Mouse (Mus musculus) neural tube, embryonic 11.5 days (tissue): Measurements from ENCODE around the gene Cald1. TPM values are rescaled to one million over a fixed set of nuclear protein-coding genes. Genes with fewer than 3 reads are reported as not detected.

Source experiments
- ATAC-seq: fragments of 200-750 bp; cut with Nextera tagmentation; 2 replicates; pipeline ENCODE4 v1.8.0; 2017; ENCODE audit warnings: moderate number of reproducible peaks, mild to moderate bottlenecking, moderate TSS enrichment, moderate library complexity; ENCODE audit not compliant: insufficient read depth, low FRiP score, low TSS enrichment
- DNase-seq: peaks from one replicate; pipeline ENCODE4 v3.0.0-alpha.2; 2015; ENCODE audit warnings: low spot score
- H3K27ac ChIP-seq: fragments of 300-500 bp; sonication (generic); 2 replicates; pipeline ENCODE4 v1.5.1; 2014; ENCODE audit warnings: low read depth, mild to moderate bottlenecking, low read length
- H3K27me3 ChIP-seq: fragments of 300-500 bp; sonication (generic); 2 replicates; pipeline ENCODE4 v1.6.1; 2014; ENCODE audit warnings: mild to moderate bottlenecking, low read length, mixed read lengths; ENCODE audit not compliant: control insufficient read depth, insufficient read depth
- H3K36me3 ChIP-seq: fragments of 300-500 bp; sonication (generic); 2 replicates; pipeline ENCODE4 v1.6.1; 2014; ENCODE audit warnings: mild to moderate bottlenecking, low read length, moderate library complexity, mixed read lengths; ENCODE audit not compliant: control insufficient read depth, insufficient read depth
- H3K4me1 ChIP-seq: fragments of 300-500 bp; sonication (generic); 2 replicates; pipeline ENCODE4 v1.6.1; 2014; ENCODE audit warnings: low read length, mixed read lengths; ENCODE audit not compliant: control insufficient read depth, insufficient read depth
- H3K4me2 ChIP-seq: fragments of 300-500 bp; sonication (generic); 2 replicates; pipeline ENCODE4 v1.6.1; 2014; ENCODE audit warnings: low read depth, mild to moderate bottlenecking, moderate library complexity
- H3K4me3 ChIP-seq: fragments of 300-500 bp; sonication (generic); 2 replicates; pipeline ENCODE4 v1.5.1; 2014; ENCODE audit warnings: low read depth, low read length
- H3K9ac ChIP-seq: fragments of 300-500 bp; sonication (generic); 2 replicates; pipeline ENCODE4 v1.6.1; 2014; ENCODE audit warnings: mild to moderate bottlenecking, low read length
- H3K9me3 ChIP-seq: fragments of 300-500 bp; sonication (generic); 2 replicates; pipeline ENCODE4 v1.6.1; 2016; ENCODE audit warnings: low read length; ENCODE audit not compliant: control insufficient read depth
- WGBS: fragments of 180-500 bp; shearing (Covaris S2); extraction: QIAGEN DNeasy Blood & Tissue Kit; methylation state at CpG from one replicate; pipeline ENCODE4 v1.1.7; 2014; 5-methylcytosine and 5-hydroxymethylcytosine counted together
- polyA plus RNA-seq: library from polyadenylated mRNA; unstranded; fragments of >200 nt; fragmentation: Nextera tagmentation; extraction: Ambion mirVana; gene quantifications from 2 replicates; pipeline ENCODE4 v1.2.1, GENCODE M21; 2014

Cald1 gene
- polyA plus RNA-seq, 1 experiment from 2014 or later, result 99.3 TPM

GRCm38 (mm10) chr6:34723250-34723904 lies 125.1 kb downstream of the Cald1 start:
- ATAC-seq, result no peak
- no peak overlapping the region for H3K4me2 ChIP-seq
- no peaks in the 10 kb centered on the region for H3K4me1 ChIP-seq
- H3K4me3 ChIP-seq, result no peak overlapping the region
- H3K27me3 ChIP-seq, result no peaks in the 10 kb centered on the region
- no peaks in the 10 kb centered on the region for H3K9me3 ChIP-seq
- no peaks in the 10 kb centered on the region for H3K36me3 ChIP-seq
- WGBS, result 93% methylated on average over 10 of the region's 10 CpGs
- no peak for DNase-seq
- no peak overlapping the region for H3K9ac ChIP-seq
- H3K27ac ChIP-seq, result no peak overlapping the region

- H3K9ac ChIP-seq, result no peak overlapping the region
- 81% methylated on average over 1 of the region's 1 CpGs for WGBS
- H3K27ac ChIP-seq, result no peak overlapping the region
- H3K4me3 ChIP-seq, result no peak overlapping the region
- no peak overlapping the region for H3K4me2 ChIP-seq
- H3K27me3 ChIP-seq, result no peaks in the 10 kb centered on the region
- no peaks in the 10 kb centered on the region for H3K4me1 ChIP-seq
- H3K36me3 ChIP-seq, result no peaks in the 10 kb centered on the region
- no peak for ATAC-seq
- no peaks in the 10 kb centered on the region for H3K9me3 ChIP-seq
- DNase-seq, result no peak
These were observed 127.4 kb downstream of the Cald1 start for GRCm38 (mm10) chr6:34725660-34726059.

GRCm38 (mm10) chr6:34726104-34726503 lies 127.8 kb downstream of the Cald1 start:
- Histone ChIP-seq H3K9me3 (no peaks in the 10 kb centered on the region), H3K9ac (no peak overlapping the region), H3K4me3 (no peak overlapping the region), H3K4me1 (no peaks in the 10 kb centered on the region), H3K27me3 (no peaks in the 10 kb centered on the region), H3K4me2 (no peak overlapping the region), H3K36me3 (no peaks in the 10 kb centered on the region), H3K27ac (no peak overlapping the region)
- no peak for DNase-seq
- WGBS, result 92% methylated on average over 1 of the region's 1 CpGs
- no peak for ATAC-seq

GRCm38 (mm10) chr6:34727316-34727983 lies 129.2 kb downstream of the Cald1 start:
- Histone ChIP-seq H3K4me1 (no peaks in the 10 kb centered on the region), H3K4me2 (no peak overlapping the region), H3K27me3 (no peaks in the 10 kb centered on the region), H3K4me3 (no peak overlapping the region), H3K9ac (no peak overlapping the region), H3K36me3 (no peaks in the 10 kb centered on the region), H3K27ac (no peak overlapping the region), H3K9me3 (no peaks in the 10 kb centered on the region)
- ATAC-seq, result no peak
- WGBS, result 94% methylated on average over 15 of the region's 15 CpGs
- DNase-seq, result no peak

- Histone ChIP-seq H3K27ac (no peak overlapping the region), H3K9ac (no peak overlapping the region), H3K4me3 (no peak overlapping the region), H3K27me3 (no peaks in the 10 kb centered on the region), H3K4me2 (no peak overlapping the region), H3K36me3 (no peaks in the 10 kb centered on the region), H3K4me1 (no peaks in the 10 kb centered on the region), H3K9me3 (no peaks in the 10 kb centered on the region)
- 63% methylated on average over 8 of the region's 8 CpGs for WGBS
- no peak for DNase-seq
- no peak for ATAC-seq
These were observed 131.3 kb downstream of the Cald1 start for GRCm38 (mm10) chr6:34729449-34730151.

DNA sequence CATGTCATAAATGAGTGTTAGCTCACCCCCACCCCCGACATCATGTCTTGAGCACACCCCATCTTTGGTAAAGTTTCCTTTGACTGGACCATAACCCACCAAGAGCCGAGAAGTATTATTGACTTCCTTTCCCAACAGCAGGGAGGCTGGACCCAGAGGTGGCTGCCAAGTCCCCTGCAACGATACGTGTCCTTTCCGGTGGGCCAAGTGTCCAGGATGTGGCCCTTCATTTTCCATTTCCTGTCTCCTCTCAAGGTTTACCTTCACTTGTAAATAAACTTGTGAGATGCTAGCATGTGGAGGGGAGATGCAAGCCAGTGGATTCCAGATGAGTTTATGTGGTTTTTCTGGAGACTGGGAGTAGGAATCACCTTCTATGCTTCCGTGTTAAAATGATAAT lies 132.7 kb downstream of the Cald1 start:
- no peak for ATAC-seq
- 82% methylated on average over 6 of the region's 6 CpGs for WGBS

DNA sequence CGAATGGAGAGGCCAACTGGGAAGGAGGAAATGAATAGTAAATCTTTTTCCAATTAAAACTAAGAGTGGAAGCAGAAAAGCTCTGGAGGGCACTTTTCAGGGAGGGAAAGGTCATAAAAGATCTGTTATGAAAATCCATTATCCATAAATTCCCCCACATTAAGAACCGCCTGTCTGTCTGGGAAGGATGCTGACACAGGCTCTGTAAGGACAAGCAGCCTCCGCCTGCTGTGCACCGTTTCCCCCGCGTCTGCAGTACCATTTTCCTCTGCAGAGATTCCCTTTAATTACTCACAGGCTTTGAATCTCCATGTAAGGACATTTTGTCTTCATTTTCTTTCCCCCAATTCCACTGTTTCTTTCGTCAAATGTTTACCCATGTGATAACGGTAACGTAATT lies 133.2 kb downstream of the Cald1 start:
- H3K4me3 ChIP-seq, result no peak overlapping the region
- WGBS, result 62% methylated on average over 9 of the region's 9 CpGs
- H3K4me1 ChIP-seq, result no peaks in the 10 kb centered on the region
- no peaks in the 10 kb centered on the region for H3K9me3 ChIP-seq
- ATAC-seq, result no peak
- no peaks in the 10 kb centered on the region for H3K36me3 ChIP-seq
- no peak overlapping the region for H3K27ac ChIP-seq
- H3K27me3 ChIP-seq, result no peaks in the 10 kb centered on the region
- H3K4me2 ChIP-seq, result no peak overlapping the region
- no peak for DNase-seq
- H3K9ac ChIP-seq, result no peak overlapping the region

More for the DNA sequence above, 132.7 kb downstream of the Cald1 start:
- Histone ChIP-seq H3K9ac (no peak overlapping the region), H3K4me2 (no peak overlapping the region), H3K27me3 (no peaks in the 10 kb centered on the region), H3K4me1 (no peaks in the 10 kb centered on the region), H3K9me3 (no peaks in the 10 kb centered on the region), H3K27ac (no peak overlapping the region), H3K4me3 (no peak overlapping the region), H3K36me3 (no peaks in the 10 kb centered on the region)
- no peak for DNase-seq

DNA sequence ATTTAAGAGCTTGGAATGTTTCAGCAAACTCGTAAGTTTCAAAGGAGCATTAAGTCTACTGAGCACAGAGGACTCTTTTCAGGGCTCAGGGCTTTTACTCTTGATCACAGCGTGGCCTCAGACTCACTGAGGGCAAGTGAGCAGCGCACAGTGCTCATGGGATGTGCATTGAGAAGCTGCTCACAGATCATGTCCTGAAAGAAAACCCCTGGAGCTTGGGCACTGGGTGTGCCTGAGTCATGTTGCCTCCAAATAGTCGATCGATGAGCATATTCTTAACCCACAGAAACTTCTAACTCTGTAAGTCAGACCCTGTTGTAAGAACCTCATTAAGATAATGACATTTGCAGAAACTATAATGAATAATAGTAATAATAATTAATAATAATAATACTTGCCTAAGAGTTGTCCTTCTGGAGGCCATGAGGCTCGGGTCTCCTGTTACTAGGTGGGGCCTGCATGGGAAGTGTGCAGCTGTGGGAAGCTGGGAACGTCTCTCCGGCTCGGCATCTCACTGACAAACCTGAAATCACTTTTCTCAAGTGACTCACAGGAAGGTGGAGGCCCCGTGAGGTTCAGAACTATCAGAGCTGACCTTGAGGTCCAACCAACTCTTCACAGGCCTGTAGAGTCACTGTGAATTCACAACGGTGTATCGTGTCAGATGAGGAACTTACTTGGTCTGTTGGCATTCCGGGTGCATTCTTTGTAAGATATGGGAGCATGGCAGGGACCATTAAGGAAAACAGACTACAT lies 136.8 kb downstream of the Cald1 start:
- 86% methylated on average over 13 of the region's 13 CpGs for WGBS
- ATAC-seq, result no peak
- Histone ChIP-seq H3K9ac (no peak overlapping the region), H3K36me3 (no peaks in the 10 kb centered on the region), H3K9me3 (no peaks in the 10 kb centered on the region), H3K4me2 (no peak overlapping the region), H3K4me3 (no peak overlapping the region), H3K4me1 (no peaks in the 10 kb centered on the region), H3K27ac (no peak overlapping the region), H3K27me3 (no peaks in the 10 kb centered on the region)
- DNase-seq, result no peak
